Mouse (Mus musculus) induced T-regulatory cell, adult 2 months (primary cell): Measurements from ENCODE around the gene Slc12a5.

ENCODE experiments used
- DNase-seq: peaks from one replicate; pipeline ENCODE4 v3.0.0-alpha.2; 2012; ENCODE audit warnings: low read depth

The Slc12a5 gene

DNA sequence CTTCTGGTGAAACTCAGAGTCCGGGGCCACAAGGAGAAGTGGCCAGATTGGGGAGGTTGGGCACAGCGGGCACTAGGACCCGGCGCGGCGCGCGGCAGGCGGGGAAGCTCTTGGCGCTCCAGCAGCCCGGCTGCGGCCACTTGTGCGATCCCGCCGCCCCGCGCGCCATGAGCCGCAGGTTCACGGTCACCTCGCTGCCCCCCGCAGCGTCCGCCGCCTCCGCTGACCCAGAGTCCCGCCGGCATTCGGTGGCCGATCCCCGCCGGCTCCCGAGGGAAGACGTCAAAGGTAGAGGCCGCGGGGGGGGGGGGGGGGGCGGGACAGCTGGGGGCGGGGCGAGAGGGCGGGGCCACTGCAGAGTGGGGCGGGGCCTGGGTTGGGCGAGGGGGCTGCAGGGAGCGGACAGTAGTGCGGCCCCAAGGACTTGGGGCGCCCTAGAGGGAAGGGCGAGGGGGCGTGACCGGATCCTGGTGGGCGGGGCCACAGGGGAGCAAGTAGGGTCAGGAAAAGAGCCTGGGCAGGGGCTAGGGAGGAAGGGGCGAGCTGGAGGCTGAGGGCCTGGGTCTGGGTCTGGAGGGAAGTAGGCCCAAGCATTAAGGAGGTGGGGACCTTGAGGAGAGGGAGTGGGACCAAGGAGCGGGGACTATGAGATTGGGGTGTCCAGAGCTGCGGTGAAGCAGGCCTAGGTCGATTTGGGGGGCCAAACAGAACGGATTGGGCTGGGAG lies at the start of gene Slc12a5:
Gene Slc12a5, plus strand, starts transcription at position 87 of the 726 bp plus-strand sequence.
- peak; percentile 44 for DNase-seq

DNA sequence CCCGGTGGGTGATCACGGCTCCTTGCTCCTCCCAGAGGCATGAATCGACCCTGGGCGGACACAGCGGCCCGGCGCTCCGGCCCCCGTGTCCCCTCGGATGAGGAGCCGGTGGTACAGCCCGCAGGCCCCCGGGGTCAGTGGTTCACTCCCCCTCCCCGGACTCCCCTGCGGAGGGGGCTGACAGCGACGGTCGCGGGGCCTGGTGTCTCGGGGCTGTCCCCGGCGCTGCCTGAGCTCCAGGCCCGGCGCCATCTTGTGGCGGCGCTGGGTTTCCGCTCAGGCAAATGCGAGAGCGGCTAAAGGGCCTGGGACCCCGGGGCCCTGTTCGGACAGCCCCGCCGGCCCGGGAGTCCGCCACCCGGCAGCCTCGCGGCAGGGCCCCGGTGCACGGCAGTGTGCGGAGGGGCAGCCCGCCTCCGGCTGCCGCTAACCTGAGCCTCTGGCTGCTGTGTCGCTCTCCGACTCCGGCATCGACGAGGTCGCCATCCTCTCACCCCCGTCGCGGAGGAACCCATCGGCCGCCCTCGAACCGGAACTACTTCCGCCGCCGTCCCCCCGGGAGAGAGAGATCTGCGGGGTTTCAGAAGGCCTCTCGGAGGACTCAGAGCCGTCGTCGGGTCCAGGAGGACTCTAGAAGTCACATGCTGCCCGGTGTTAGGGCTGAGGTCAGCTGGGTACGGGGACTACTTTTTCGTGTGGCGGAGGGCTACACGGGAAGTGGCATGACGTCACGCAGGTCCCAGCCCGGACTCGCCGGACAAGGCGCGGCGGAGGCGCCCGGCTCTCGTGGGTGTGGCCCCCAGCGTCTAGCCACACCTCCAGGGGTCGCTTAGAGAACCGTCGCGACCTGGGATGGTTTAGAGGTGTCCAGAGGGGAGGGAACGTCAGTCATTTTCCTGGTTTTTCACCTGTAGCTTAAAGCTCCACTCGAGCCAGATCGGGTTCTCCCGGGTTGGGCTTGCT lies 49.2 kb upstream of the Slc12a5 start, which contains the start of gene Zfp335:
Gene Zfp335, minus strand, starts transcription at position 672 of the 963 bp plus-strand sequence.
- peak; percentile 95 for DNase-seq

- no peak for DNase-seq
Measured at GRCm38 (mm10) chr2:164912151-164912550, 48.5 kb upstream of the Slc12a5 start.

DNA sequence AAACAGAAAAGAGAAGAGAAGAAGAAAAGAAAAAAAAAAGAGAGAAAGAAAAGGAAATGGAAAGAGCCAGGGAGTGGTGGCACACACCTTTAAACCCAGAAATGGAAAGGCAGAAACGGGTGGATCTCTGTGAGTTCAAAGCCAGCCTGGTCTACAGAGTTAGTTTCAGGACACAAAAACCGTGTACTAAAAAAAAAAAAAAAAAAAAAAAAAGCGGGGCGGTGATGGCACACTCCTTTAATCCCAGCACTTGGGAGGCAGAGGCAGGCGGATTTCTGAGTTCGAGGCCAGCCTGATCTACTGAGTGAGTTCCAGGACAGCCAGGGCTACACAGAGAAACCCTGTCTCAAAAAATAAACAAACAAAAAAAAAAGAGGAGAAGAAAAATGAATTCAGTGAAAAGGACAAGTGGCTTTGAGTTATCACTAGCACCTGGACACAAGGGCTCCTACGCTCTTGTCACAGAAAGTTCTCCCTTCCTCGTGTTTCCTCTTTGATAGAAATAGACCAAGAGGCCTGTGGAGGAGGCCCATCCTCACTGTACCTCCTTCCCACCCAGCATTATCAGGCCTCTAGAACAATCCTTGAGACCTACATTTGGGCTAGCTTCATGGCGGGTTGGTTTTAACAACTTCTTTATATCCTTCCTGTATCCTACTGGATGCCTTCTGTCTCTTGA lies 47.7 kb upstream of the Slc12a5 start:
- no peak for DNase-seq

GRCm38 (mm10) chr2:164913428-164913786 lies 47.2 kb upstream of the Slc12a5 start:
- DNase-seq = peak; percentile 89

DNA sequence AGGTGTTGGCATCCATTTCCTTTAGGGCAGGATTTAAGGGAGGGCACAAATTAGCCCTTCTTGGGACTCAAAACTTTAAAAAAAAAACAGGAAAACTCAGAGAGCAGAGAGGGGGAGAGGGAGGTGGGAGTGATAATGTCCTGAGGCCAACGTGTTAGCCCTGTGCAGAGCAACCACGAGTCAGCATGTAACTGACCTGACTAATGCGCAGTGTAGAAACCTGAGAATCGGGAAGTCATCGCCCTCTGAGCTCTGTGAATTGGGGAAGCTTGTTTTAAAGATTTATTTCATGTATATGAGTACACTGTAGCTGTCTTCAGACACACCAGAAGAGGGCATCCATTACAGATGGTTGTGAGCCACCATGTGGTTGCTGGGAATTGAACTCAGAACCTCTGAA lies 43.8 kb upstream of the Slc12a5 start:
- DNase-seq = no peak

DNA sequence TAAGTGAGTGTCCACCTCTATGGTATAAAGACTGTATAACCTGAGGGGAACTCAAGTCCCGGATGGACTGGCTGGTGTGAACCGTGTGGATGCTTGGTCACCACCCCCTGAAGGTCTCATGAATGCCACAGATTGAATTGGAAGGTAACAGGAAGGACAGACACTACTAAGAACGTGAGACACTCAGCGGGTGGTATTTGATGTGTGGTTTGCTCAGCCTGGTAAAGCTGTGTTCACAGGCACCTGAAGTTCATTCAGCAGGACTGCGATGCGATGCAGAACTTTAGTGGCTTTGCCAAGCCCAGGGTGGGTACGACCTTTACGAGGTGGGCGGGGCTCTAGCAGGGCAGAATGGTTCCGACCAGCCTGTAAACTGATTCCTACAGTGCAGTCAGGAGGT lies 43.2 kb upstream of the Slc12a5 start:
- peak; percentile 40 for DNase-seq

- DNase-seq = peak; percentile 76
Measured at GRCm38 (mm10) chr2:164918325-164918724, 42.3 kb upstream of the Slc12a5 start.

- DNase-seq = no peak
Measured at GRCm38 (mm10) chr2:164921984-164922383, 38.6 kb upstream of the Slc12a5 start.

GRCm38 (mm10) chr2:164923291-164923690 lies 37.3 kb upstream of the Slc12a5 start:
- DNase-seq = no peak

- DNase-seq = peak; percentile 87
Measured at GRCm38 (mm10) chr2:164924100-164924857, 36.3 kb upstream of the Slc12a5 start.

DNA sequence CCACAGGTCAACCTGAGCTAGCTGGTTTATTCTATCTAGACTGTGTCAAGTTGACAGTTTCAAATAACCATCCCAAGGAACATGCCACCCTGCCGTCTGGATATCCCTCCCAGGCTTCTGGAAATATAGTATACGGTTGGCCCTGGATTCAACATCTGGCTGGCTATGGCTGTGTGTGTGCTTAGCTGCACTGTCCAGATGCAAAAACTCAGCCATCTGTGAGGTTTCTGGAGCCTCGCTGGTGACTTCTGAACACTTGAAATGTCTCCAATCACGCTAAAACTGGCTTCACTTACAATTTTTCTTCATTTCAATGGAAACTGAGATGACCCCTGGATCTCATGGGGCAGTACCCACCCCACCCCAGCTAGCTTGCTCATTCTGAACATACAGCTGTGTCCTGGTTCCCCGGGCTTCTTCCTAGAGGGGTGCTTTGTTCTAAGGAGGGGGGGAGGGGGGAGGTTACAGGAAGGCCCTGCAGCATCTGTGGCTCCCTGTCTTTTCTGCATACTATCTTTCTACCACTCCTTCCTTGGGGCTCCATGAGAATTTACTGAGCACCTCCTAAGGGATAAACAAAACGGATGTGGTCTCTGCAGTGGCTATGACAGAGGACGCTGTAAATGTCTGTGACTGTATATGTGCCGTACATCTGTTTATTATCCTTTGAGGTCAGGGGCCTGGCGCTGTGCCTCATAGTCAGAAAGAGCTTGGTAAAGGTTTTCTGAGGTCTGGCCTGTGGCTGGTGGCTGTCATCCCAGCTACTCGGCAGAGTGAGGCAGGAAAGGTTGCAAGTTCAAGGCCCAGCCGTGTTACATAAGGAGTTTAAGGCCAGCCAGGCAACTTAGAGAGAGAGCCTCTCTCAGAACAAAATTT lies 29.7 kb upstream of the Slc12a5 start:
- DNase-seq = no peak

- no peak for DNase-seq
Measured at GRCm38 (mm10) chr2:164933534-164933933, 27.1 kb upstream of the Slc12a5 start.

GRCm38 (mm10) chr2:164935991-164936390 lies 24.6 kb upstream of the Slc12a5 start:
- DNase-seq = no peak

GRCm38 (mm10) chr2:164938146-164939091 lies 22.2 kb upstream of the Slc12a5 start:
- peak; percentile 83 for DNase-seq

DNA sequence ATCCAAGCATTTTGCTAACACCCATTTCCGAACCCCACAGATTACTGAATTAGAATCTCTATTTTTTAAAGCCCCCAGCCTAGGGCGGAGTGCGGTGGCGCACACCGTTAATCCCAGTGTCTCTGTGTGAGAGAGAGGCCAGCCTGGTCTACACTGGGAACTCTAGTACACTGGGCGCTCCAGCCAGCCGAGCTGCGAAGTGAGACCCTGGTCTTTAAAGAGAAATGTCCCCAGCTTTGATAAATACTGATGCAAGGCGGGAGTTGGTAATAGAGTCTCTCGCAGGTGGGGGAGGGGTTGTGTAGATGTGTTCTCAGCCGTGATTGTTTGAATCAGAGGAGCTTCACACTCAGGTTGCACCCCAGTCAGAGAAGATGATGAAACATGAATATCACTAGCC lies 21.5 kb upstream of the Slc12a5 start:
- DNase-seq = peak; percentile 53

DNA sequence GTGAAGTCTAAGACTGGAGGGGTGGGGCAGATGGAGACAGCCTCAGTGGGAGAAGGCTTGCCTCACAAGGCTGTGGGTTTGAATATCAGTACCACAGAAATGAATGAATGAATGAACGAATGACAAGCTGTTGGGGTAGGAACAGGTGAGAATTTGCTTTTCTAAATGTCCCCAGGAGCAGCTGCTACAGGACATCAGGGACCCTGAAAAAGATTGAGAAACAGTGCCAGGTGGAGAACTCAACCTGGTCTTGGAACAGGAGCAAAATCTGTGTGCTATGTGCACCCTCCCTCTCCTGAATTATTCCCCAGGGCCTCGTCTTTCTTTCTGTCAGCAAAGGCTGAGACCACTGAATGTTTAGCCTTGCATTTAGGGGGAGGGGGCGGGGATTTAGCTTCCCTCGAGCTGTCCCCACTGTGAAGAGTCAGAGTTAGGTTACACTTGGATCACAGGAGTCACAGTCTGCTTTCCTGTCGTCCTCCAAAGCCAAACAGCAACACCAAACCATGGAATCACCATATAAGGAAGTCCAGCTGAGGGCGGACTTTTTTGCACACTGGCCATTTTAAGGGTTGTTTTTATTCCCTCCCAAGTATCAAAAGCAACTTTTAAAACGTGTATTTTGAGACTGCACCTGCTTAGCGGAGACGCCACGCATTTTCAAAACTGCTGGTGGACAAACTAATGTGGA lies 20.3 kb upstream of the Slc12a5 start, which contains the start of gene Mmp9:
Gene Mmp9, plus strand, starts transcription at position 641 of the 691 bp plus-strand sequence.
- no peak for DNase-seq

- peak; percentile 80 for DNase-seq
Measured at GRCm38 (mm10) chr2:164942692-164943290, 17.8 kb upstream of the Slc12a5 start.
